Mouse (Mus musculus): Measurements from ENCODE around the gene Fxyd5. TPM values are rescaled to one million over a fixed set of nuclear protein-coding genes. Genes with fewer than 3 reads are reported as not detected.

Gene Fxyd5
- total RNA-seq, 1 experiment from 2014 or later: 1,836 TPM

- ATAC-seq (ENCODE audit: extremely low read depth, insufficient number of reproducible peaks, low FRiP score, poor library complexity, severe bottlenecking): no peak
Measured at GRCm38 (mm10) chr7:31069491-31069890, 27.2 kb upstream of the Fxyd5 start.

DNA sequence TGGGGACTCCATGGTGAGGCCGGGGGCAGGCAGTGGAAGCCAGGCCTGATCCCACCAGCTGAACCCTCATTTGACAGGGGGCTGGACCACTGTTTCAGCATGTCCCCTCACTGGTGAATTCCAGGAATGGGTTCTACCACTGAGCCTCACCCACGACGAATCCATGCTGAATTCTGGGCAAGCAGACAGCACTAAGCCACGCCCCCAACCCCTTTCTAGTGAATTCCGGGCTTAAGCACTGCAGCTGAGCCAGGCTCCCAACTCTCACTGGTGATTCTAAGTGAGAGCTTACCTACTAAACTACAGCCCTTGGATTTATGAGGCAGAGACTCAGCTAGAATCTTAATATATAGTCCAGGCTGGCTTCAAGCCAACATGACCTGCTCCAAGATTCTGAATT is 25.6 kb upstream of the Fxyd5 start:
- ATAC-seq (ENCODE audit: extremely low read depth, insufficient number of reproducible peaks, low FRiP score, poor library complexity, severe bottlenecking): no peak

DNA sequence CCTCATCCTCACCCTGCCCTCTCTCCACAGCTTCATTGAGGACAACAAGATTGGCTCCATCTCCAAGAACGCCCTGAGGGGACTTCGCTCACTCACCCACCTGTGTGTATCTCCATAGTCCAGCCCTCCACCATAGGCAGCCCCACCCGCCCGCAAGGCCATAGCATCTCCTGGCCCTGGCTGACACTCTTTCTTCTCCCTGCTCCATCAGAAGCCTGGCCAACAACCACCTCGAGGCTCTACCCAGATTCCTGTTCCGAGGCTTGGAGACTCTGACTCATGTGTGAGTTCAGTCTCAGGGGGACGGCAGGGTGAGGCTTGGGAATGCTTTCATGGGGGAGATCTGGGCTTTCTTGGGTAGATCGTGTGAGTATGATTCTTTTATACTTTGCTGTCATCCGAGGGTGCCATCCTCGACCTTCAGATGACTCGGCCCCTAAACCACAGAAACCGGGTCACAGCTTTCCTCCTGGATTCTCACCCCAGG is 20.8 kb upstream of the Fxyd5 start:
- ATAC-seq (ENCODE audit: extremely low read depth, insufficient number of reproducible peaks, low FRiP score, poor library complexity, severe bottlenecking): no peak

DNA sequence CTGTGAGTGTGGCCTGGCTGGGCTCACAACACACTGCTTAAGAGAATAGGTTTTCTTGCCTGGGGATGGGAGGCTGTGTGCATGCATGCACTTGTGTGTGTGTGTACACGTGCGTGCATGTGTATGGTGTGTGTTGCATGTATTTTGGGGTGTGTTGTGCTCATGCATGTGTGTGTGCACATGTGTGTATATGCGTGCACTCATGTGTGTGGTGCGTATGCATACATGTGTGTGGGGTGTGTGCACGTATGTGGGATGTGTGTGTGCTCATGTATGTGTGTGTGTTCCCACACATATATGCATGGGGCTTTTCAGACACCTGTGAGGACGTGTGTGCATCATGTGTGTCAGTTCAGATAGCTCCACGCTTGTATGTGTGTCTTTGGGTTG is 18.3 kb upstream of the Fxyd5 start:
- no peak for ATAC-seq (ENCODE audit: extremely low read depth, insufficient number of reproducible peaks, low FRiP score, poor library complexity, severe bottlenecking)

DNA sequence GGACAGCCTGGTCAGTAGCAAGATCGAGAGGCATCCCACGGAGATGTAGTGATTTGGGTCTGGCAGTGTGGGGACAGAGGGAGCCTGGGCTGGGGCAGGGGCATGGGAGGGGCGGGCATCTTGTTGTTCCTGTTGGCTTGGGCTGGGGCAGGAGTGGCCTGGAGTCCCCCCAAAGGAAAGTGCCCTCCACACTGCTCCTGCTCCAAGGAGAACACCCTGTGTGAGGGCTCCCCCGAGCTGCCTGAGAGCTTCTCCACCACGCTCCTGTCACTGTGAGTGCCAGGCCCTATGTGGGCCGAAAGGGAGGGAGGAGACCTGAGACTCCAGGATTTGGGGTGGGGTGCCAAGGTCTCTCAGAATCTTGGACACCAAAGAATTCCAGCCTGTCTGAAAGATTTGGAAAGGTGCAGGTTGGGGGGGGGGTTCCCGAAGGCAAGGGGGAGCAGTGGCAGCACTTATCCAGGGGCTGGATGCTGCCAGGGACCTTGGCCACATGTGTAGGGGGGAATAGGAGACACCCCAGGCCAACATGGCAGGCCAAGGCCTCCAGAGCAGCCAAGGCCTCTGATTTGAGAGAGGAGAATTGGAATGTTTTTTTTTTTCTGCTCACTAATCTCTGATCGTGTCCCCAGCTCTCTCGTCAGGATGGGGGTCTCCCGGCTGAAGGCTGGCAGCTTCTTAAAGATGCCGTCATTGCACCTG is 17.8 kb upstream of the Fxyd5 start:
- ATAC-seq (ENCODE audit: extremely low read depth, insufficient number of reproducible peaks, low FRiP score, poor library complexity, severe bottlenecking): no peak

GRCm38 (mm10) chr7:31059108-31059507 is 16.8 kb upstream of the Fxyd5 start, which contains the start of gene Lgi4:
TSS of gene Lgi4 (plus strand) at chr7:31059342.
- peak; percentile 69 for ATAC-seq (ENCODE audit: extremely low read depth, insufficient number of reproducible peaks, low FRiP score, poor library complexity, severe bottlenecking)

GRCm38 (mm10) chr7:31058211-31058610 is 15.9 kb upstream of the Fxyd5 start:
- no peak for ATAC-seq (ENCODE audit: extremely low read depth, insufficient number of reproducible peaks, low FRiP score, poor library complexity, severe bottlenecking)

DNA sequence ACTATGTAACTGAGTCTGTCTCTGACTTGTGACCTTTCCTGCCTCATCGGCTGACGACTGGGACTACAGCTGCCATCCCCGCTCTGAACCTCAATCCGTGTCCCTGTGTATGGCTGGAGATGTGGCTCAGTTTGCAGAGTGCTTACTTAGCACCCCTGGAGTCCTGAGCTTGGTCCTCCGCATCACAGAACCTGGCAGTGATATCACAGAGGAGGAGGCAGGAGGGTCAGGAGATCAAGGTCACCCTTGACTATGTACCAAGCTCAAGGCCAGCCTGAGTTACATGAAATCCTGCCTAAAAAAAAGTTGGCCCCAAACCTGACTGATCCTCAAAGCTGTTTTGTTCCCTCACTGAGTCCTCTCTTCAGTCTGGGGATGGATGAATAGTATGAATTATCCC is 15.4 kb upstream of the Fxyd5 start:
- ATAC-seq (ENCODE audit: extremely low read depth, insufficient number of reproducible peaks, low FRiP score, poor library complexity, severe bottlenecking): no peak

- ATAC-seq (ENCODE audit: extremely low read depth, insufficient number of reproducible peaks, low FRiP score, poor library complexity, severe bottlenecking): no peak
Measured at GRCm38 (mm10) chr7:31057071-31057470, 14.8 kb upstream of the Fxyd5 start, which contains the start of gene Fxyd1. TSS of gene Fxyd1 (minus strand) at chr7:31057199.

DNA sequence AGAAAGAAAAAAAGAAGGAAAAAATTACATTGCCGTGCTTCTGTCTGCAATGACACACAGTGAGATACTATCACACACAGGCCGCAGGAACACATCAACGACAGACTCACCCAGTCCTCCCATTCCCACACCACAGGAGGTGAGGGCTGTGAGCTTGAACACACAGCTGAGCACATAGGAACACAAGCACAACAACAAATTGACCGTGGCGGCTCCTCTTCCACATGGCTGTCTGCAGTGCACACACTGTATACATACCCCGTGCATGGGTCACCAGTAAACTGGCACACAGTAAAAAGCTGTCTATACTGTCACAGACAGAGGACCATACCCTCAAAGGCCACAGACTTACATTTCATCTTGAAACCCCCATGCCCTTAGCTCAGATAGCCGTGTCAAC is 14.2 kb upstream of the Fxyd5 start:
- no peak for ATAC-seq (ENCODE audit: extremely low read depth, insufficient number of reproducible peaks, low FRiP score, poor library complexity, severe bottlenecking)

GRCm38 (mm10) chr7:31055883-31056282 is 13.6 kb upstream of the Fxyd5 start:
- no peak for ATAC-seq (ENCODE audit: extremely low read depth, insufficient number of reproducible peaks, low FRiP score, poor library complexity, severe bottlenecking)

GRCm38 (mm10) chr7:31055354-31055824 is 13.1 kb upstream of the Fxyd5 start:
- no peak for ATAC-seq (ENCODE audit: extremely low read depth, insufficient number of reproducible peaks, low FRiP score, poor library complexity, severe bottlenecking)

DNA sequence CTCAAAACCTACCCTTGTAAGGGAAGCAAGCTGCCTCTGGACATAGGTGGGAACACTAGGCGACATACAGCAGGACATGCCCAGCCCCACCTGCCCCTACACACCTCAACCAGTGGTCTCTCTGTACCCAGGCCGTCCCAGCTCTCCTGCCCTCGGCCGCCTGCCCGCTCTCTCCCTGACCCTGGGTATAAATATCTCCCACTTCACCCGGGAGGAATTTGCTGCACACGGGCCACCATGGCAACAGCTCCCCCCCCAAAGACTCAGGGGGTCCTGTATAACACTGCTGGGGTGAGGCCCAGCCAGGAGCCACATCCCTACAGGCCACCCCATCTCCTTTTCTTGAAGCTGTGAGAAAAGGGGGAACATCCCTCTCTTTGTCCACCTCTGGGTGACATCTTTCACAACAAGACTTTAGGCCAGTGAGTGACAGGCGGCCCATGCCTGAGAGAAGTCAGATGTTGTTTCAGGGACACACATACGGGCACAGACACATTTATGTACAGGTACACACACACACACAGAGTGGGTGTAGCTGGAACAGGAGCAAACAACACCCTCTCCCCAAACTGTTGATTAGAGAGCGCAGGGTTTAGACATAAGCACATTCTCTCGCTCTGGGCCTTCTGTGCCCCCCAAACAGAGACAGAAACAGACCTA is 12.5 kb upstream of the Fxyd5 start:
- no peak for ATAC-seq (ENCODE audit: extremely low read depth, insufficient number of reproducible peaks, low FRiP score, poor library complexity, severe bottlenecking)

DNA sequence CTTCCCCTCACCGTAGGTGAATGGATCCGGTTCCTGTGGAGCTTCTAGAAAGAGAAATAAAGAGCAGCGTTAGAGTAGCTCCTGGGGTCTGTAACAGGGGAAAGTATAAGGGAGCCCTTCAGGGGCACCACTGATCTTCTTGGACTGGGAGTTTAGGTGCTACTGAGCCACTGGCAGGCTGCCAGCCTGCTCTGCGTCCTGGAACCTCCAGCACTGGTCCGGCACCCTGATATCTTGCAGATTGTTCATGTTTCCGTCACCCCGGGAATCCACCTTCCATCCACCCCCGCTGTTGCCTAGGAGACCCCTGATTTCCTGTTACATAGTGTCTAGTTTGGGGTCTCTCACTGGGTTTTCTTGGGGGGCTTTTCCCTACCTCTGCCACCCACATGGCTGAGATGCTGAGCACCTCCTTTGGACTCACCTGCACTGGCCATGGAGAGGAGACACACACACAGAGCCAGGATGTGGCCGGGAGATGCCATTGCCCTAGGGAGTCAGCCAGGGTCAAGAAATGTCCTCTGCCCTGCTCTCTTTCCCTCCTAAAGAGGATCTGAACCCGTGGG is 11.7 kb upstream of the Fxyd5 start:
- no peak for ATAC-seq (ENCODE audit: extremely low read depth, insufficient number of reproducible peaks, low FRiP score, poor library complexity, severe bottlenecking)

- ATAC-seq (ENCODE audit: extremely low read depth, insufficient number of reproducible peaks, low FRiP score, poor library complexity, severe bottlenecking): 0 out of 2 replicates have a peak, but pooled peaks have one; percentile 13
Measured at GRCm38 (mm10) chr7:31052636-31053434, 10.6 kb upstream of the Fxyd5 start.

DNA sequence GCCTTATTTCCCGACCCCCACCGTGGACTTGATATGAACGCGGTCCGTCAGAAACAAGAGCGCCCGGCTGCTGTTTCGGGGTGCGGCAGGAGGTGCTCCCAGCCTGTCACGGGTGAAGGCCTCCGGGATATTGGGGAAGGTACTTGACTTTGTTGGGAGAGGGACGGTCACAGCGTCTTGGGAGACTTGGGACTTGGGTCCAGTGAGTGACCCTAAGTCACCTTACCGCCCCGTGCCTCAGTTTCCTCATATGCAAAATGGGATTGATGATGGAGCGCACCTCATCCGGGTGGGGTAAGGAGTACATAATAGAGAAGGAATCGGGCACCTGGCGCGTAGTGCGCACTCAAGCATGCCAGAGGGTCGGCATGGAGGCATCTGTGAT is 10.0 kb upstream of the Fxyd5 start:
- ATAC-seq (ENCODE audit: extremely low read depth, insufficient number of reproducible peaks, low FRiP score, poor library complexity, severe bottlenecking): no peak

- ATAC-seq (ENCODE audit: extremely low read depth, insufficient number of reproducible peaks, low FRiP score, poor library complexity, severe bottlenecking): no peak
Measured at GRCm38 (mm10) chr7:31051321-31052021, 9.2 kb upstream of the Fxyd5 start, which contains the start of gene Fxyd7. TSS of gene Fxyd7 (minus strand) at chr7:31051467.

GRCm38 (mm10) chr7:31050921-31051320 is 8.6 kb upstream of the Fxyd5 start:
- ATAC-seq (ENCODE audit: extremely low read depth, insufficient number of reproducible peaks, low FRiP score, poor library complexity, severe bottlenecking): no peak

GRCm38 (mm10) chr7:31050487-31050886 is 8.2 kb upstream of the Fxyd5 start:
- ATAC-seq (ENCODE audit: extremely low read depth, insufficient number of reproducible peaks, low FRiP score, poor library complexity, severe bottlenecking): no peak
